Mouse (Mus musculus) thymus, adult 2 months (tissue): ENCODE results near the gene Igsf11.

Source experiments
- CTCF ChIP-seq: fragments of 200-500 bp; IDR thresholded peaks from 2 replicates; pipeline ENCODE4 v1.5.1; 2012; ENCODE audit warnings: mild to moderate bottlenecking, control low read depth, low read length, moderate library complexity, borderline replicate concordance; ENCODE audit not compliant: control insufficient read depth, poor library complexity, insufficient read depth; ENCODE audit errors: extremely low read depth
- POLR2A ChIP-seq: fragments of 200-500 bp; IDR thresholded peaks from 2 replicates; pipeline ENCODE4 v1.6.1; 2012; ENCODE audit warnings: mild to moderate bottlenecking, low read length, control low read depth, moderate library complexity; ENCODE audit not compliant: control insufficient read depth, poor library complexity, insufficient read depth; ENCODE audit errors: extremely low read depth

GRCm38 (mm10) chr16:38918121-38918520 is 25.6 kb downstream of the Igsf11 start:
- TF ChIP-seq CTCF (no peak), POLR2A (no peak)
